Mouse (Mus musculus) megakaryocyte, embryonic 14.5 days (primary cell): ENCODE data around the gene Cpped1. TPM values are rescaled to one million over a fixed set of nuclear protein-coding genes. Genes with fewer than 3 reads are reported as not detected.

Source experiments
- H3K27me3 ChIP-seq: replicated peaks from 2 replicates; pipeline ENCODE3; 2012; ENCODE audit warnings: inconsistent platforms
- H3K36me3 ChIP-seq: replicated peaks from 2 replicates; pipeline ENCODE3; 2012; ENCODE audit warnings: low read length, inconsistent platforms, mixed read lengths
- H3K4me1 ChIP-seq: 2 replicates; pipeline ENCODE4 v1.6.1; 2012; ENCODE audit warnings: inconsistent platforms
- H3K4me3 ChIP-seq: replicated peaks from 2 replicates; pipeline ENCODE3; 2012; ENCODE audit warnings: moderate library complexity, mild to moderate bottlenecking, inconsistent platforms
- H3K9me3 ChIP-seq: 2 replicates; pipeline ENCODE4 v1.6.1; 2012; ENCODE audit warnings: inconsistent platforms
- FLI1 ChIP-seq: IDR thresholded peaks from 2 replicates; pipeline ENCODE4 v1.6.1; 2012; ENCODE audit warnings: low read length, inconsistent platforms, mixed read lengths
- GATA1 ChIP-seq: IDR thresholded peaks from 3 replicates; pipeline ENCODE4 v1.6.1; 2012; ENCODE audit warnings: mixed read lengths, low read length, inconsistent platforms, borderline replicate concordance
- polyA plus RNA-seq: library from polyadenylated mRNA; stranded (reverse); fragments of >175 nt; gene quantifications from 2 replicates; pipeline ENCODE4 v1.2.3, GENCODE M21; 2012; ENCODE audit warnings: low replicate concordance; ENCODE audit not compliant: insufficient read depth

Gene Cpped1
- polyA plus RNA-seq, 1 experiment: 11.2 TPM

DNA sequence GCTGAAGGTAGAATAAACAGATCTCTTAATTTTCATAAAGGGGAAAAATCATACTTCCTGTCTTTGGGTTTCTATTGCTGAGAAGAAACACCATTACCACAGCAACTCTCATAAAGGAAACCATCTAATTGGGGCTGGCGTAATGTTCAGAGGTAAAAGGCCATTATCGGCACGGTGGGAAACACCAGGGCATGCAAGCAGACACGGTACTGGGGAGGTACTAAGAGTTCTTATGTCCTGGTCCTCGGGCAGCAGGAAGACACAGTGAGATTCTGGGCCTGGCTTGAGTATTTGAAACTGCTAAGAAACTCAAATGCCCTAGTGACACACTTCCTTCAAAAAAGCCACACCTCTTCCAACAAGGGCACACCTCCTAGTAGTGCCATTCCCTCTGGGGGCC, 12.8 kb downstream of the Cpped1 start:
- peak overlapping the region; percentile 35 for H3K4me3 ChIP-seq
- peaks cover 33% of the 10 kb centered on the region for H3K4me1 ChIP-seq
- no peaks in the 10 kb centered on the region for H3K9me3 ChIP-seq
- peaks cover 70% of the 10 kb centered on the region for H3K36me3 ChIP-seq
- TF ChIP-seq GATA1: no peak
- TF ChIP-seq FLI1: no peak
- no peaks in the 10 kb centered on the region for H3K27me3 ChIP-seq

- TF ChIP-seq GATA1: no peak
- TF ChIP-seq FLI1: no peak
- Histone ChIP-seq H3K36me3 (peaks cover 64% of the 10 kb centered on the region), H3K4me1 (peaks cover 21% of the 10 kb centered on the region), H3K9me3 (no peaks in the 10 kb centered on the region), H3K27me3 (no peaks in the 10 kb centered on the region), H3K4me3 (no peak overlapping the region)
Observed at GRCm38 (mm10) chr16:11894877-11895276, 14.4 kb downstream of the Cpped1 start.

GRCm38 (mm10) chr16:11890186-11890585, 19.1 kb downstream of the Cpped1 start:
- H3K36me3 ChIP-seq: peaks cover 76% of the 10 kb centered on the region
- no peak overlapping the region for H3K4me3 ChIP-seq
- peaks cover 13% of the 10 kb centered on the region for H3K4me1 ChIP-seq
- no peak for TF ChIP-seq GATA1
- no peak for TF ChIP-seq FLI1
- no peaks in the 10 kb centered on the region for H3K27me3 ChIP-seq
- no peaks in the 10 kb centered on the region for H3K9me3 ChIP-seq

- peaks cover 10% of the 10 kb centered on the region for H3K4me1 ChIP-seq
- H3K4me3 ChIP-seq: no peak overlapping the region
- TF ChIP-seq GATA1 (no peak), FLI1 (no peak)
- H3K27me3 ChIP-seq: no peaks in the 10 kb centered on the region
- H3K9me3 ChIP-seq: no peaks in the 10 kb centered on the region
- peaks cover 78% of the 10 kb centered on the region for H3K36me3 ChIP-seq
Observed at GRCm38 (mm10) chr16:11889741-11890140, 19.5 kb downstream of the Cpped1 start.

DNA sequence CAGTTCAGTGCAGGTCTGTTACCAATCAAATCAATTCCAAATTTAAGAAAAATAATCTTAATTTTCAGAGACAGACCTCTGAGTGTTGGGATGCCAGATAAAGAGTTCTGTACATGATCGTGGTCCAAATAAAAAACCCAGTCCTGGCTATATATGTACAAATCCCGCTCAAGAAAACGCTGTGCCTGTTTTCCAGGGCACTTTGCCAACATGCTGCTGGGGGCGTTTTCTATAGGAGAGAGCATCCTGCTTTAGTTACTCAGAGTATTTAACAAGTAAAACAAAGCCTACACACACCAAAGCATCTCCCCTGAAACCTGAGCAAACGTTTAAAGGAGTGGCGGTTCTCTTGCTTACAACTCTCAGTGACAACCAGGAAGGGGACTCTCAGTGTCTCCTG, 27.4 kb downstream of the Cpped1 start:
- Histone ChIP-seq H3K4me1 (peaks cover 9% of the 10 kb centered on the region), H3K9me3 (no peaks in the 10 kb centered on the region), H3K4me3 (no peak overlapping the region), H3K27me3 (no peaks in the 10 kb centered on the region), H3K36me3 (peaks cover 98% of the 10 kb centered on the region)
- TF ChIP-seq FLI1 (no peak), GATA1 (no peak)

GRCm38 (mm10) chr16:11880461-11880860, 28.8 kb downstream of the Cpped1 start:
- Histone ChIP-seq H3K4me3 (no peak overlapping the region), H3K9me3 (no peaks in the 10 kb centered on the region), H3K4me1 (peaks cover 9% of the 10 kb centered on the region), H3K27me3 (no peaks in the 10 kb centered on the region), H3K36me3 (peaks cover 98% of the 10 kb centered on the region)
- TF ChIP-seq GATA1 (no peak), FLI1 (no peak)

DNA sequence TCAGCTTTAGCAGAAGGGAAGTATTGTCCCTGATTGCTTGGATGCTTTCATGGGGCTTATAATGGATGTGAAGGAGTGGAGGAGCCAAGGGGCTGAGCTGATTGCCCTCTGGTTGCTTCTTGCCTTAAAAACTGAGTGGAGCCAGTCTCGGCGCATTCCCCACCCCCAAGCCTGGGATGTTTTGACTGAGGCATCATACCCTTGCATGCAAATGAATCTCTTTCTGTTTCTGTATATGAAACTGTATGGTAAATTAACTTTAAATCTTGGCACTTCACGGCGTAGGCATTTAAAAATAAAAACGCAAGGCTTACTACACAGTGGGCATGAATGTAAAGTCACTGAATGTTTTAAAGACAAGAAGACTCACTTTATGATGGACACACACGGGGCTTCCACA, 30.0 kb downstream of the Cpped1 start:
- TF ChIP-seq FLI1: no peak
- TF ChIP-seq GATA1: no peak
- Histone ChIP-seq H3K36me3 (peaks cover 97% of the 10 kb centered on the region), H3K4me3 (no peak overlapping the region), H3K9me3 (no peaks in the 10 kb centered on the region), H3K4me1 (peaks cover 4% of the 10 kb centered on the region), H3K27me3 (no peaks in the 10 kb centered on the region)

DNA sequence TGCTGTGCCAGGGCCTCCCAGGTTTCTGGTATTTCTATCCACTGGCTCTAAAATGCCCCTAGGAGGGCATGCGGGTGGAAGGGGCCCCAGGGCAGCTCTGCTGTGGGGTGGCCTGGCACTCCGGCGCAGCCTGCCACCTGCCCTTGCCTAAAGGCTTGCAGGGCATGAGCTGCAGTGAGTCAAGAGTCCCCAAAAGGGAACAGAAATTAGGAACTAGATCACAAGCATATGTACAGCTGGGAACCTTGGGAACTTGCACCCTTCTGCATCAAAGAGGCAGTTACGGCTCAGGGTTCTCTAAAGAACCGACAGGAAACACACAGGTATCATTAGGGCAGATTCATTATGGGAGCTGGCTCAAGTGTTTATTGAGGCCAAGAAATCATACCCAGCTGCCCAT, 34.0 kb downstream of the Cpped1 start:
- Histone ChIP-seq H3K4me1 (peaks cover 39% of the 10 kb centered on the region), H3K4me3 (no peak overlapping the region), H3K27me3 (no peaks in the 10 kb centered on the region), H3K9me3 (no peaks in the 10 kb centered on the region), H3K36me3 (peaks cover 96% of the 10 kb centered on the region)
- no peak for TF ChIP-seq FLI1

DNA sequence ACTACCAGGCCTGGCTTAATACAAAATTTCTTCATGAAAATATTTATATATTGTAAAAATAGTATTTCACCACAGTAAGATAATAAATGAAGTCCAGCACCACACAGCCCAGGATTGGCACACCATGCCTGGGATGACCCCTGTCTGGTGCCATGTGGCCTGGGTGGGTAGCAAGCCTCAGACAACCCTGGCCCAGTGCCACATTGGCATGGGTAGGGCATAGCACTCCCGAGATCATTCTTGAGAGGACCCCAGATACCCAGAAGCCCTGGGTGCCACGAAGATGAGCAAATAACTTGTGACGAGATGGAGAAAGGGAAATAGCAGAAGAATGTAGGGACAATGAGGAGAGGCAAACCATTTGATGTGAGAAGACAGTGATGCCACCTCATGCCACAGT, 36.0 kb downstream of the Cpped1 start:
- H3K4me1 ChIP-seq: peaks cover 58% of the 10 kb centered on the region
- no peak overlapping the region for H3K4me3 ChIP-seq
- H3K9me3 ChIP-seq: no peaks in the 10 kb centered on the region
- peaks cover 97% of the 10 kb centered on the region for H3K36me3 ChIP-seq
- no peaks in the 10 kb centered on the region for H3K27me3 ChIP-seq
- TF ChIP-seq FLI1 (no peak), GATA1 (no peak)

DNA sequence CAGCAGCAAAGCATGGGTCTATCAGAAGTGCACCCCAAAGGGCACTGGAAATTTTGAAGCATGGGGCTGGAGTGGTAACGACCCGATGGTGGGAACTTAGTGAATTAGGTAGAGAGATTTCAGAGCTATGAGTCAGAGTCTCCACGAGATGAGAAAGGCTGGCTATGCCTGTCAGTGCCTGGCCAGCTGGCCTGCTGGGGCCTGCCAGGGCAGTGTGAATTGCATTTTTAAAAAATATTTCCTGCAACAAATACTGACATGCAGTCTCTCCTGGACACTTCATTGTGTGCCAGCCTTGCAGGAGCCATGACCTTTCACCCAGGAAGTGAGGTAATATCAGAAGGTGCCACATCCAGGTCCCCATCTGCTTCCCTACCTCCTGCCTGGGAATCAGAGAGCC, 40.8 kb downstream of the Cpped1 start:
- Histone ChIP-seq H3K27me3 (no peaks in the 10 kb centered on the region), H3K9me3 (no peaks in the 10 kb centered on the region), H3K4me1 (peaks cover 58% of the 10 kb centered on the region), H3K36me3 (peaks cover 71% of the 10 kb centered on the region), H3K4me3 (no peak overlapping the region)
- TF ChIP-seq GATA1: no peak
- TF ChIP-seq FLI1: no peak

DNA sequence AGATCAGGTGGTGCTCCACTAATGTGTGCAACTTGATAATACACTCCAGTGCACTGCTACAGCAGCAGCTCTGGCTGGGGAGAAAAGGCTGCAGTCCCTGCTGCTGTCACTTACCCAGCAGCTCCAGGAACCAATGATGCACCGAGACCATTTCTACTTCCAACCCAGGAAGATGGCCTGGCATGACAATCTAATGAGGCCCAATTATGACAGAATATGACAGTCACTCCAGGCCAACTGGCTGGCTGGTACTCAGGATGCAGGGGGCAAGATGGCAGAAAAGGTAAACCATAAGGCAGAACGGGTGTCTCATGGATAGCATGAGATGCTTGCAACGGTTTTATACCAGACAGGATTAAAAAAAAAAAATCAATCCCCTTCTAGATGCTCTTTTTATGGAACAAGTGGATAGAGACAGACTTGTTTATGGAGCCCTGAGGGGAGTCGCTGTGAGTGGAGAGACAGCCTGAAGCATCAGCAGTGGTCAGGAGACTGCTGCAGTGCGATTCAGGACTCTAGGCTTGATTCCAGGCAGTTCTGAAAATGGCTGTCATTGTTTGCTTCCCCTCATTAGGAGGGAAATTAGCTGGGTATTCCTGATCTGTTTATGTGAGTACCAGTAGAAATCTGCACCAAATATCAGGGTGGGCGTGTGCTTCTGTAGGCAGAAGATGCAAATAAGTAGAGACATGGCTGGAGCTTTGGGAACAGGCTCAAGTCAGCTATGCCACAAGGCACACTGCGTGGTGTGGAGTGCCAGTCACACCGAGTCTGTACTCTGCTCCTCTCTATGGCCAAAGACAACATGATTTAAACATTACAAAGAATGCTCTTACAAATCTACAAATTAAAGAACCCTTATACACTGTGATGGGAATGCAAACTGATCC, 56.3 kb downstream of the Cpped1 start:
- Histone ChIP-seq H3K36me3 (peaks cover 86% of the 10 kb centered on the region), H3K4me1 (peaks cover 78% of the 10 kb centered on the region), H3K27me3 (no peaks in the 10 kb centered on the region), H3K4me3 (peak overlapping the region; percentile 3), H3K9me3 (peaks cover 8% of the 10 kb centered on the region)
- TF ChIP-seq GATA1: no peak
- no peak for TF ChIP-seq FLI1
